Mouse (Mus musculus) liver, embryonic 14 days (tissue): ENCODE data around the gene Pnma3. TPM values are rescaled to one million over a fixed set of nuclear protein-coding genes. Genes with fewer than 3 reads are reported as not detected.

ENCODE experiments used
- polyA plus RNA-seq: library from polyadenylated mRNA; depleted of rRNA; stranded (reverse); fragments of >200 nt; gene quantifications from 2 replicates; pipeline ENCODE4 v1.2.3, GENCODE M21; 2012; rRNA removed

Gene Pnma3
- 0.01 TPM in 1 of 2 replicates, not detected in the other for polyA plus RNA-seq

GRCm38 (mm10) chrX:73064415-73064793 lies at the start of gene Pnma3:
Pnma3 (plus strand) TSS chrX:73064787.

GRCm38 (mm10) chrX:73037003-73037402 lies 27.6 kb upstream of the Pnma3 start, which contains the start of gene Pnma5:
Pnma5 (minus strand) TSS chrX:73037103.

DNA sequence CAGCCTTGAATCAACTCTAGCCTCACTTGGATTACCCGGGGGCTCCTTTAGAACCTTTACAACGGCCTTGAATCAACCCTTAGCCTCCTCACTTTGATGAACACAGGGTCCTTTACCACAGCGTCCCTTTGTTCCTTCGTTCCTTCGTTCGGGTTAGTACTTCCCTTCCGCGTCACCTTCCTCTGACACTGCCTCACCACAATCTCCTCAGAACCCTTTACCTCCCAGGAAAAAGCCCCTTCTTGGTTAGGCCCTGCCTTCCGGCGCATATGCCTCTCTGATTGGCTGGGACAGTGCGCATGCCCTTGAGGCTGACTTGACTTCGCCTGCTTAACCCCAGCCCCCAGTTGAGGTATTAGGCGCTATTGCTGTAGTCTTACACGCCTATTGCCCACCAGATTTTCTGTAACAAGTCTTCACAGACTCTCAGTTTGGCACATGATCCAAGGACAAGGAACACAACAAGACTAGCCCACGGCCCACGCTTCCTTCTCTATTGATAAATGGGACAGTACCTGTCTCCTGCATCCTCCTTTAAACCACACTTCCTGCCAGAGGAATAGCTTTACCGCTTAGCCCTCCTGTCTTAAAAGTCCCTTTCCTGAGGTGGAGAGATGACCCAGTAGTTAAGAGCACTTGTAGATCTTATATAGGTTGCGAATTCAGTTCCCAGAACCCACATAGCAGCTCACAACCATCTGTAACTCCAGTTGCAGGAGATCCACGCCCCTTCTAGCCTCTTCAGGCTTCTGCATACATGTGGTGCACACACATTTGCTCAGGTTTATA lies 17.9 kb downstream of the Pnma3 start, which contains the start of gene Xlr4a:
Gene Xlr4a, minus strand, starts transcription at position 212 of the 789 bp plus-strand sequence.

DNA sequence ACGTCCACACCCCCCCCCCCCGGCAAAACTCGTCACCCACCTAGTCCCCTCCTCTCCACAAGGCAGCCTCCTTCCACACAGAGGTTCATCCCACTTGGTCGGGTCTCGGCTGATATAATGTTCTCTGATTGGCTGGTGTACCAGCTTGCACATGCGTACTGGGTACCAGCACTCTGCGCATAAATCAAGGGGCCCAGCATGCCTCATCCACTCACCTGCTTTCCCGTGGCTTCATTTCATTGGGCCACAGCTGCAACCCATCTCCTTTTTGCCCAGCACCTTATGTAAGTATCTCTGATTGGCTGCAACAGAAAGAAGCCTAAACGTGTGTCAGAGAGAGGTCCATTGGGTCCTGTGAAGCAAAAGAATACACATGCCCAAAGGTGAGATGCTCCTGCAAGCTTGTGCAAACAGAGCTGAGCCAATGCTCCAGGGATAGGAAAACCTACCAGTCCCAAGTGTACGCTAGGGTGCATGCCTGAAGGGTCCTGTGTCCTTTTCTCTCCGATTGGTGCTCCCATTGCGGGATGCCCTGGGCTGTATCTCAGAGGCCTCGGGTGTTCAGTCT lies 32.4 kb downstream of the Pnma3 start, which contains the start of gene Xlr3a:
Gene Xlr3a, minus strand, starts transcription at position 155 of the 568 bp plus-strand sequence.

DNA sequence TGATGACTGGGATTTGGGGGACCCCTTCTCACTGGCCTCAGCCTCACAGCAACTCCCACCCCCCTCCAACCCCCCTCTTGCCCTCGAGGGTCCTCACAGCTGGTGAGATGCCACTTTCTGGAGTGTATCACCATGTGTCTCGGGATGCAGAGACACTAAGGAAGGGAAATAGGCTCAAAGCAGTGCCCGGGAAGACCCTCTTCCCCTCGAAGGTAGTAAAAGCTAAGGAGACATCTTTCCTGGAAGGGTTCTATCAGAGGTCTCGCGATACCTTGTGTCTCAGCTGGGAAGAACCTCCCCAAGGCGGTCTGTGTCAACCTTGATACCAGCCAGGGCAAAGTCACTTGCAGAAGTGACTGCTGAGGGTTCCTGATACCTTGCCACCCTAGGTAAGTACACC lies 52.2 kb downstream of the Pnma3 start, which contains the start of gene Gm14685:
Gene Gm14685, plus strand, starts transcription at position 301 of the 400 bp plus-strand sequence.

Other genes starting within 250 kb of the Pnma3 start
- gene Gabrq, start 239.6 kb upstream of the Pnma3 start, polyA plus RNA-seq: 0.01 TPM in 1 of 2 replicates, not detected in the other
- gene Cetn2, start 146.4 kb upstream of the Pnma3 start, polyA plus RNA-seq: 15.2 and 16.0 TPM in 2 replicates
- gene Nsdhl, start 146.2 kb upstream of the Pnma3 start, polyA plus RNA-seq: 23.6 and 27.1 TPM in 2 replicates
- 0.76 and 1.1 TPM in 2 replicates for gene Zfp185, start 77.4 kb upstream of the Pnma3 start, polyA plus RNA-seq
- gene Pnma5, start 27.7 kb upstream of the Pnma3 start, polyA plus RNA-seq: 0.03 TPM in 1 of 2 replicates, not detected in the other
- 0.56 and 0.80 TPM in 2 replicates for gene Xlr4a, start 17.7 kb downstream of the Pnma3 start, polyA plus RNA-seq
- gene Xlr3a, start 32.3 kb downstream of the Pnma3 start, polyA plus RNA-seq: 0.59 and 1.3 TPM in 2 replicates
- gene Gm14685, start 52.3 kb downstream of the Pnma3 start, polyA plus RNA-seq: 0.01 and 0.02 TPM in 2 replicates
- not detected in 2 replicates for gene Xlr5b, start 84.0 kb downstream of the Pnma3 start, polyA plus RNA-seq
- gene DXBay18, start 84.7 kb downstream of the Pnma3 start, polyA plus RNA-seq: 0.01 and 0.05 TPM in 2 replicates
- not detected in 2 replicates for gene Spin2d, start 112.2 kb downstream of the Pnma3 start, polyA plus RNA-seq
- 0.73 and 1.6 TPM in 2 replicates for gene Xlr3b, start 127.4 kb downstream of the Pnma3 start, polyA plus RNA-seq
- 1.0 and 1.5 TPM in 2 replicates for gene Xlr4b, start 149.5 kb downstream of the Pnma3 start, polyA plus RNA-seq
- 1.0 and 1.4 TPM in 2 replicates for gene F8a, start 163.5 kb downstream of the Pnma3 start, polyA plus RNA-seq
- gene Xlr4c, start 178.3 kb downstream of the Pnma3 start, polyA plus RNA-seq: 0.24 and 0.32 TPM in 2 replicates
- gene Xlr3c, start 200.6 kb downstream of the Pnma3 start, polyA plus RNA-seq: not detected in 2 replicates
- 0.05 TPM in 1 of 2 replicates, not detected in the other for gene Xlr5a, start 228.2 kb downstream of the Pnma3 start, polyA plus RNA-seq
- gene Xlr5c, start 228.2 kb downstream of the Pnma3 start, polyA plus RNA-seq: not detected in 2 replicates